Comparison of ENCODE assay signal across 9 mouse cellular contexts in genomic region chr17:26850358-26851135, GRCm38 (mm10). TPM values are rescaled to one million over a fixed set of nuclear protein-coding genes. Genes with fewer than 3 reads are reported as not detected.
DNase-seq lines count a peak whose midpoint lies in the region; ATAC-seq and TF ChIP-seq lines count a peak whose summit lies in the region.
"Had no signal": no experiment of that assay in that cellular context is flagged by ENCODE, and none has a peak within 500 bp of the region (broad histone marks: within the 10 kb centered on the region; RNA-seq: fewer than 3 reads in every experiment).

No protein-coding gene starts in this region.

- WGBS in intestine, embryonic 14.5 days = under 1% methylated on average over 48 of the region's 48 CpGs
- under 1% methylated on average over 48 of the region's 48 CpGs for WGBS in midbrain, embryonic 16.5 days

- peak overlapping the region; percentile 32 for H3K4me2 ChIP-seq in intestine, embryonic 14.5 days (ENCODE audit: low read length)
- H3K4me2 ChIP-seq in midbrain, embryonic 16.5 days (ENCODE audit: low read length) = peak overlapping the region; percentile 15; the same call in 1 of the 2 replicates

- DNase-seq in kidney, adult 18-20 months = peak; percentile 39
- no peak for DNase-seq in kidney, postnatal 25 days
- peak; percentile 73 for DNase-seq in intestine, embryonic 14.5 days (ENCODE audit: low spot score)
- DNase-seq in c-Kit-positive CD71-positive TER-119-positive erythroid progenitor cells, embryonic 14.5 days (ENCODE audit: low spot score) = no peak
- DNase-seq in frontal cortex, postnatal 14 days (ENCODE audit: low spot score in 2 of 2) = no peak

- no peak for TF ChIP-seq CTCF in embryonic fibroblast, embryonic 13.5 days (IDR thresholded peaks at IDR 0.05; ENCODE audit: borderline replicate concordance, insufficient read depth, low read length)

- H3K27ac ChIP-seq in embryonic fibroblast, embryonic 13.5 days (ENCODE audit: insufficient read depth, low read length) = no peak overlapping the region
- no peak overlapping the region for H3K27ac ChIP-seq in intestine, embryonic 14.5 days (ENCODE audit: low read depth)
- no peak overlapping the region for H3K27ac ChIP-seq in midbrain, embryonic 16.5 days (ENCODE audit: low read length)

- peaks cover 8% of the 10 kb centered on the region; the same call in 1 of the 2 replicates for H3K4me1 ChIP-seq in embryonic fibroblast, embryonic 13.5 days (ENCODE audit: control insufficient read depth, insufficient read depth, low read length)
- peaks cover 7% of the 10 kb centered on the region; the same call in 1 of the 2 replicates for H3K4me1 ChIP-seq in intestine, embryonic 14.5 days (replicated peaks; ENCODE audit: control insufficient read depth, insufficient read depth, low read length)
- no peaks in the 10 kb centered on the region; the same call in 1 of the 2 replicates for H3K4me1 ChIP-seq in midbrain, embryonic 16.5 days (ENCODE audit: control insufficient read depth, insufficient read depth, low read length)

- TF ChIP-seq POLR2A in embryonic fibroblast, embryonic 13.5 days (IDR thresholded peaks at IDR 0.05; ENCODE audit: low read depth, low read length) = no peak

- no peak for ATAC-seq in intestine, embryonic 14.5 days (replicated peaks; ENCODE audit: low FRiP score, low TSS enrichment, low read depth)
- ATAC-seq in midbrain, embryonic 16.5 days = no peak
- ATAC-seq in activated CD4-positive, CD25-positive, alpha-beta regulatory T cell, adult 4 months = no peak

- peaks cover 94% of the 10 kb centered on the region for H3K27me3 ChIP-seq in intestine, embryonic 14.5 days (replicated peaks; ENCODE audit: control insufficient read depth, insufficient read depth, low read length)
- peaks cover 49% of the 10 kb centered on the region for H3K27me3 ChIP-seq in midbrain, embryonic 16.5 days (ENCODE audit: control insufficient read depth, insufficient read depth, low read depth, low read length)

- H3K9me3 ChIP-seq in intestine, embryonic 14.5 days (ENCODE audit: control insufficient read depth, low read length) = no peaks in the 10 kb centered on the region
- H3K9me3 ChIP-seq in midbrain, embryonic 16.5 days (replicated peaks; ENCODE audit: control insufficient read depth, low read length, poor library complexity, severe bottlenecking) = no peaks in the 10 kb centered on the region
- H3K9me3 ChIP-seq: G1E had no signal

- no peaks in the 10 kb centered on the region for H3K36me3 ChIP-seq in intestine, embryonic 14.5 days (ENCODE audit: control insufficient read depth, insufficient read depth, low read length)
- H3K36me3 ChIP-seq in midbrain, embryonic 16.5 days (ENCODE audit: control insufficient read depth, insufficient read depth, low read length) = no peaks in the 10 kb centered on the region
- H3K36me3 ChIP-seq: G1E had no signal

- H3K4me3 ChIP-seq in embryonic fibroblast, embryonic 13.5 days (ENCODE audit: insufficient read depth, low read length) = peak overlapping the region; percentile 8
- 0 out of 2 replicates have a peak overlapping the region, but pooled peaks have one; percentile 10 for H3K4me3 ChIP-seq in intestine, embryonic 14.5 days (ENCODE audit: low read depth, low read length)
- no peak overlapping the region for H3K4me3 ChIP-seq in midbrain, embryonic 16.5 days (ENCODE audit: low read depth, low read length)

- no peak overlapping the region for H3K9ac ChIP-seq in intestine, embryonic 14.5 days (ENCODE audit: low read length)
- no peak overlapping the region for H3K9ac ChIP-seq in midbrain, embryonic 16.5 days (ENCODE audit: low read depth, low read length)

RNA-seq across cellular contexts. Expression of gene Nkx2-5, which starts 5.7 kb away (rescaled TPM):
- not detected in 2 replicates for polyA plus RNA-seq in embryonic fibroblast, embryonic 13.5 days (2011; ENCODE audit: insufficient read length, low read depth, missing spikeins)
- polyA plus RNA-seq in intestine, embryonic 14.5 days (2014; fragmentation: Nextera tagmentation; extraction: Ambion mirVana) = 0.11 TPM in 1 of 2 replicates, not detected in the other
- polyA plus RNA-seq in midbrain, embryonic 16.5 days (2015; fragmentation: Nextera tagmentation; extraction: Ambion mirVana) = not detected in 2 replicates
- polyA plus RNA-seq in activated CD4-positive, CD25-positive, alpha-beta regulatory T cell, adult 4 months (2017; shearing (Covaris generic)) = not detected
- polyA plus RNA-seq: G1E had no signal

Comparison
In these comparisons a context has a peak if more than half of its experiments do, and no peak if none do; other contexts are left out.
1. DNase-seq: peak in kidney, adult 18-20 months (single experiment) and intestine, embryonic 14.5 days (single experiment); none in kidney, postnatal 25 days (0 of 2), c-Kit-positive CD71-positive TER-119-positive erythroid progenitor cells, embryonic 14.5 days (single experiment) and frontal cortex, postnatal 14 days (0 of 2).